Comparison of ENCODE assay signal across 8 mouse cellular contexts in the genomic region with DNA sequence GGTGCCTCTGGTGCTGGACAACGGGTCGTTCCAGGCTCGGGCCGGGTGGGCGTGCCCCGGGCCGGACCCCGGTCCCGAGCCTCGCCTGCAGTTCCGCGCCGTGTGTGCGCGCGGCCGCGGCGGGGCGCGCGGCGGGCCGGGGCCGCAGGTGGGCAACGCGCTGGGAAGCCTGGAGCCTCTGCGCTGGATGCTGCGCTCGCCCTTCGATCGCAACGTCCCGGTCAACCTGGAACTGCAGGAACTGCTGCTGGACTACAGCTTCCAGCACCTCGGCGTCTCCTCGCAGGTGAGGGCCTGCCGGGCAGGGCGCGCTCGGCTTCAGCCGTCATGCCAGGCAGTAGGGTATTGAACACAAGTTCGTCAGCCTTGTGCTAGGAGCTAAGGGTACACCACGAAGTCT. TPM values are rescaled to one million over a fixed set of nuclear protein-coding genes. Genes with fewer than 3 reads are reported as not detected.
DNase-seq lines count a peak whose midpoint lies in the region; ATAC-seq and TF ChIP-seq lines count a peak whose summit lies in the region.

No protein-coding gene starts in this region.

- peaks cover 26% of the 10 kb centered on the region for H3K27me3 ChIP-seq in heart, embryonic 13.5 days (replicated peaks)
- no peaks in the 10 kb centered on the region for H3K27me3 ChIP-seq in forebrain, embryonic 11.5 days (ENCODE audit: control insufficient read depth, insufficient read depth, low read length)
- H3K27me3 ChIP-seq in limb, embryonic 13.5 days = peaks cover 25% of the 10 kb centered on the region
- peaks cover 27% of the 10 kb centered on the region for H3K27me3 ChIP-seq in neural tube, embryonic 13.5 days

- no peak for DNase-seq in heart, postnatal 4 days
- no peak for DNase-seq in ES-E14 (ENCODE audit: low read depth, low spot score)
- no peak for DNase-seq in forebrain, embryonic 11.5 days (ENCODE audit: low spot score)
- DNase-seq in right cerebral cortex, postnatal 36 days (ENCODE audit: low spot score in 2 of 2) = no peak
- DNase-seq in cerebellum, adult 8-10 months = no peak

- in situ Hi-C loops in ES-E14 (cut with MboI; ENCODE audit: low sequenced_read_pairs in 2 of 2, unreplicated experiment in 2 of 2) = loop anchor here (5.0 to 10.0 kb wide), 2 partner anchors 78 to 80 kb away; no protein-coding TSS in a partner anchor

- peak overlapping the region; percentile 97 for H3K4me3 ChIP-seq in heart, embryonic 13.5 days
- H3K4me3 ChIP-seq in ES-E14 (ENCODE audit: insufficient read depth in 1 of 2, low read depth in 1 of 2, low read length in 2 of 2, poor library complexity in 1 of 2, severe bottlenecking in 1 of 2) = peak overlapping the region; percentile 80 to 100
- peak overlapping the region; percentile 93 for H3K4me3 ChIP-seq in forebrain, embryonic 11.5 days (ENCODE audit: low read depth, low read length)
- peak overlapping the region; percentile 87 for H3K4me3 ChIP-seq in limb, embryonic 13.5 days
- peak overlapping the region; percentile 84 for H3K4me3 ChIP-seq in neural tube, embryonic 13.5 days

- H3K27ac ChIP-seq in heart, embryonic 13.5 days (replicated peaks) = peak overlapping the region; percentile 89
- no peak overlapping the region for H3K27ac ChIP-seq in ES-E14 (ENCODE audit: insufficient read depth, low read depth, low read length, poor library complexity, severe bottlenecking)
- peak overlapping the region; percentile 62 for H3K27ac ChIP-seq in forebrain, embryonic 11.5 days (ENCODE audit: low read depth, low read length)
- peak overlapping the region; percentile 81 for H3K27ac ChIP-seq in limb, embryonic 13.5 days
- H3K27ac ChIP-seq in neural tube, embryonic 13.5 days (replicated peaks) = peak overlapping the region; percentile 88

- peak overlapping the region; percentile 93 for H3K9ac ChIP-seq in heart, embryonic 13.5 days
- peak overlapping the region; percentile 80 for H3K9ac ChIP-seq in ES-E14 (ENCODE audit: insufficient read depth, low read depth, low read length, poor library complexity, severe bottlenecking)
- H3K9ac ChIP-seq in forebrain, embryonic 11.5 days (ENCODE audit: low read length) = peak overlapping the region; percentile 82
- H3K9ac ChIP-seq in limb, embryonic 13.5 days = peak overlapping the region; percentile 77
- H3K9ac ChIP-seq in neural tube, embryonic 13.5 days = peak overlapping the region; percentile 83

- WGBS in heart, embryonic 13.5 days = 0% methylated on average over 44 of the region's 44 CpGs
- WGBS in forebrain, embryonic 11.5 days = under 1% methylated on average over 44 of the region's 44 CpGs
- under 1% methylated on average over 44 of the region's 44 CpGs for WGBS in limb, embryonic 13.5 days
- under 1% methylated on average over 44 of the region's 44 CpGs for WGBS in neural tube, embryonic 13.5 days

- H3K4me2 ChIP-seq in heart, embryonic 13.5 days = peak overlapping the region; percentile 94
- H3K4me2 ChIP-seq in forebrain, embryonic 11.5 days (ENCODE audit: low read depth, low read length, severe bottlenecking) = peak overlapping the region; percentile 84
- H3K4me2 ChIP-seq in limb, embryonic 13.5 days (replicated peaks) = peak overlapping the region; percentile 89
- H3K4me2 ChIP-seq in neural tube, embryonic 13.5 days = peak overlapping the region; percentile 89

- peaks cover 12% of the 10 kb centered on the region for H3K4me1 ChIP-seq in heart, embryonic 13.5 days
- peaks cover 0 to 1% of the 10 kb centered on the region in 2 experiments; a peak in 1 of 4 replicates for H3K4me1 ChIP-seq in ES-E14 (ENCODE audit: control insufficient read depth in 2 of 2, insufficient read depth in 2 of 2, low read length in 2 of 2, poor library complexity in 1 of 2)
- peaks cover 5% of the 10 kb centered on the region; the same call in 1 of the 2 replicates for H3K4me1 ChIP-seq in forebrain, embryonic 11.5 days (replicated peaks; ENCODE audit: control insufficient read depth, insufficient read depth, low read length)
- peaks cover 16% of the 10 kb centered on the region for H3K4me1 ChIP-seq in limb, embryonic 13.5 days
- peaks cover 23% of the 10 kb centered on the region for H3K4me1 ChIP-seq in neural tube, embryonic 13.5 days (replicated peaks)

- peaks cover 31% of the 10 kb centered on the region for H3K36me3 ChIP-seq in heart, embryonic 13.5 days
- H3K36me3 ChIP-seq in ES-E14 (ENCODE audit: control insufficient read depth, insufficient read depth, low read length, poor library complexity, severe bottlenecking) = peaks cover 8% of the 10 kb centered on the region
- peaks cover 3% of the 10 kb centered on the region; the same call in 1 of the 2 replicates for H3K36me3 ChIP-seq in forebrain, embryonic 11.5 days (ENCODE audit: control insufficient read depth, insufficient read depth, low read length)
- peaks cover 33% of the 10 kb centered on the region for H3K36me3 ChIP-seq in limb, embryonic 13.5 days
- peaks cover 15% of the 10 kb centered on the region for H3K36me3 ChIP-seq in neural tube, embryonic 13.5 days

- no peaks in the 10 kb centered on the region for H3K9me3 ChIP-seq in heart, embryonic 13.5 days
- H3K9me3 ChIP-seq in ES-E14 (ENCODE audit: control insufficient read depth, insufficient read depth, low read depth, low read length) = no peaks in the 10 kb centered on the region
- no peaks in the 10 kb centered on the region for H3K9me3 ChIP-seq in forebrain, embryonic 11.5 days (ENCODE audit: control insufficient read depth, low read length)
- no peaks in the 10 kb centered on the region for H3K9me3 ChIP-seq in limb, embryonic 13.5 days
- H3K9me3 ChIP-seq in neural tube, embryonic 13.5 days = no peaks in the 10 kb centered on the region

- peak; percentile 66 for ATAC-seq in heart, embryonic 13.5 days (ENCODE audit: extremely low read depth, insufficient number of reproducible peaks, low FRiP score, low TSS enrichment)
- ATAC-seq in forebrain, embryonic 11.5 days (replicated peaks; ENCODE audit: low FRiP score) = no peak; the same call in 1 of the 2 replicates
- ATAC-seq in limb, embryonic 13.5 days (ENCODE audit: low FRiP score, low read depth) = peak; percentile 59
- ATAC-seq in neural tube, embryonic 13.5 days (ENCODE audit: low read depth) = peak; percentile 72

TF ChIP-seq in ES-E14, 5 proteins besides CTCF, POLR2A, EP300 and RAD21:
- TF ChIP-seq MAFK (IDR thresholded peaks at IDR 0.05; ENCODE audit: insufficient read depth, low read depth, low read length) (no peak), ZNF384 (IDR thresholded peaks at IDR 0.05; ENCODE audit: low read depth, low read length) (no peak), ZC3H11A (IDR thresholded peaks at IDR 0.05; ENCODE audit: borderline replicate concordance, low read depth, low read length) (no peak), HCFC1 (IDR thresholded peaks at IDR 0.05; ENCODE audit: borderline replicate concordance, insufficient read depth, low read length) (no peak), CHD2 (IDR thresholded peaks at IDR 0.05; ENCODE audit: low read depth, low read length) (no peak)

RNA-seq across cellular contexts. Expression of gene Actr5, which starts 0.5 kb away (rescaled TPM):
- polyA plus RNA-seq in heart, embryonic 13.5 days (2015; fragmentation: Nextera tagmentation; extraction: Ambion mirVana) = 7.2 and 7.6 TPM in 2 replicates
- total RNA-seq in heart, postnatal 4 days (2021) = 1 to 10 TPM; 9.0 to 9.4 TPM
- total RNA-seq in ES-E14 (2012; rRNA removed) = 11.5 and 19.3 TPM in 2 replicates
- polyA plus RNA-seq in forebrain, embryonic 11.5 days (2014; fragmentation: Nextera tagmentation; extraction: Ambion mirVana) = 20.6 and 20.7 TPM in 2 replicates
- polyA plus RNA-seq in limb, embryonic 13.5 days (2015; fragmentation: Nextera tagmentation; extraction: Ambion mirVana) = 12.4 and 14.1 TPM in 2 replicates
- 10.5 and 11.1 TPM in 2 replicates for polyA plus RNA-seq in neural tube, embryonic 13.5 days (2015; fragmentation: Nextera tagmentation; extraction: Ambion mirVana)

RNA-seq across cellular contexts. Expression of gene Slc32a1, which starts 14.7 kb away (rescaled TPM):
- polyA plus RNA-seq in heart, embryonic 13.5 days (2015; fragmentation: Nextera tagmentation; extraction: Ambion mirVana) = not detected in 2 replicates
- not detected for total RNA-seq in heart, postnatal 4 days (2021)
- total RNA-seq in ES-E14 (2012; rRNA removed) = 0.53 and 0.71 TPM in 2 replicates
- polyA plus RNA-seq in forebrain, embryonic 11.5 days (2014; fragmentation: Nextera tagmentation; extraction: Ambion mirVana) = 1.9 and 2.5 TPM in 2 replicates
- polyA plus RNA-seq in limb, embryonic 13.5 days (2015; fragmentation: Nextera tagmentation; extraction: Ambion mirVana) = not detected in 2 replicates
- 6.2 and 7.4 TPM in 2 replicates for polyA plus RNA-seq in neural tube, embryonic 13.5 days (2015; fragmentation: Nextera tagmentation; extraction: Ambion mirVana)

RNA-seq across cellular contexts. Expression of gene Ppp1r16b, which starts 40.0 kb away (rescaled TPM):
- polyA plus RNA-seq in heart, embryonic 13.5 days (2015; fragmentation: Nextera tagmentation; extraction: Ambion mirVana) = 4.5 and 4.9 TPM in 2 replicates
- 10 to 100 TPM; 13.8 to 14.2 TPM for total RNA-seq in heart, postnatal 4 days (2021)
- 1.1 and 1.2 TPM in 2 replicates for total RNA-seq in ES-E14 (2012; rRNA removed)
- 2.8 TPM in 2 replicates for polyA plus RNA-seq in forebrain, embryonic 11.5 days (2014; fragmentation: Nextera tagmentation; extraction: Ambion mirVana)
- 3.5 and 4.0 TPM in 2 replicates for polyA plus RNA-seq in limb, embryonic 13.5 days (2015; fragmentation: Nextera tagmentation; extraction: Ambion mirVana)
- 9.8 and 9.9 TPM in 2 replicates for polyA plus RNA-seq in neural tube, embryonic 13.5 days (2015; fragmentation: Nextera tagmentation; extraction: Ambion mirVana)
